Mouse (Mus musculus) hindbrain, embryonic 11.5 days (tissue): ENCODE data around the gene Ptprd. TPM values are rescaled to one million over a fixed set of nuclear protein-coding genes. Genes with fewer than 3 reads are reported as not detected.
A peak's percentile ranks its signal among the peaks of the same experiment; 100 is the strongest.

Source experiments
- ATAC-seq: fragments of 200-750 bp; cut with Nextera tagmentation; 2 replicates; pipeline ENCODE4 v1.8.0; 2017; ENCODE audit warnings: mild to moderate bottlenecking, moderate TSS enrichment, moderate library complexity; ENCODE audit not compliant: low FRiP score
- DNase-seq: peaks from one replicate; pipeline ENCODE4 v3.0.0-alpha.2; 2015; ENCODE audit warnings: low spot score
- H3K27ac ChIP-seq: fragments of 300-500 bp; sonication (generic); 2 replicates; pipeline ENCODE4 v1.5.1; 2014; ENCODE audit warnings: mild to moderate bottlenecking, low read depth, low read length
- H3K27me3 ChIP-seq: fragments of 300-500 bp; sonication (generic); 2 replicates; pipeline ENCODE4 v1.6.1; 2014; ENCODE audit warnings: mild to moderate bottlenecking, low read length, moderate library complexity, mixed read lengths; ENCODE audit not compliant: control insufficient read depth, insufficient read depth
- H3K36me3 ChIP-seq: fragments of 300-500 bp; sonication (generic); 2 replicates; pipeline ENCODE4 v1.6.1; 2014; ENCODE audit warnings: mild to moderate bottlenecking, low read length, moderate library complexity, mixed read lengths; ENCODE audit not compliant: control insufficient read depth, insufficient read depth
- H3K4me1 ChIP-seq: fragments of 300-500 bp; sonication (generic); replicated peaks from 2 replicates; pipeline ENCODE4 v1.6.1; 2014; ENCODE audit warnings: low read length, mixed read lengths; ENCODE audit not compliant: control insufficient read depth, insufficient read depth
- H3K4me2 ChIP-seq: fragments of 300-500 bp; sonication (generic); replicated peaks from 2 replicates; pipeline ENCODE4 v1.6.1; 2014; ENCODE audit warnings: mild to moderate bottlenecking, low read depth, low read length
- H3K4me3 ChIP-seq: fragments of 300-500 bp; sonication (generic); 2 replicates; pipeline ENCODE4 v1.5.1; 2014; ENCODE audit warnings: low read depth, low read length
- H3K9ac ChIP-seq: fragments of 300-500 bp; sonication (generic); 2 replicates; pipeline ENCODE4 v1.6.1; 2014; ENCODE audit warnings: low read depth, low read length
- H3K9me3 ChIP-seq: fragments of 300-500 bp; sonication (generic); 2 replicates; pipeline ENCODE4 v1.6.1; 2016; ENCODE audit warnings: low read length; ENCODE audit not compliant: control insufficient read depth
- WGBS: fragments of 180-500 bp; shearing (Covaris S2); extraction: QIAGEN DNeasy Blood & Tissue Kit; methylation state at CpG from one replicate; pipeline ENCODE4 v1.1.7; 2014; 5-methylcytosine and 5-hydroxymethylcytosine counted together
- polyA plus RNA-seq: library from polyadenylated mRNA; unstranded; fragments of >200 nt; fragmentation: Nextera tagmentation; extraction: Ambion mirVana; gene quantifications from 2 replicates; pipeline ENCODE4 v1.2.1, GENCODE M21; 2014

Ptprd gene
- polyA plus RNA-seq, 1 experiment from 2014 or later: 31.7 TPM

DNA sequence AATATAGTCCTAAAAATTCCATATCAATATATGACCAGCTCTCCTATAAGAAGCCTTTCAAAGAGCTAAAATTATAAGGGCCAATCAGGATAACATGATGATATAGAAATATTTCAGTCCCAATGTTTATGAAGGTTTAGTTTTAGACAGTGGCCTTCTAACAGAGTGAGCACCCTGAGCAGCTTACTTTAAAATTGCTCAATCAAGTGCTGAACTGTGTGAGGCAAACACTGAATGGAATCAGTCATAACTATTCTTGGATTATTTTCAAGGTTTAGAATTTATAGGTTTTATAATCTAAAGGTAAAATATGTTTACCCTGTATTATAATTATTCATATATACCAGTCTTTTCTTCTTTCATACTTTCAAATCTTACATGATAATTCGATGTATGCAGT, 134.7 kb downstream of the Ptprd start:
- no peaks in the 10 kb centered on the region for H3K27me3 ChIP-seq

DNA sequence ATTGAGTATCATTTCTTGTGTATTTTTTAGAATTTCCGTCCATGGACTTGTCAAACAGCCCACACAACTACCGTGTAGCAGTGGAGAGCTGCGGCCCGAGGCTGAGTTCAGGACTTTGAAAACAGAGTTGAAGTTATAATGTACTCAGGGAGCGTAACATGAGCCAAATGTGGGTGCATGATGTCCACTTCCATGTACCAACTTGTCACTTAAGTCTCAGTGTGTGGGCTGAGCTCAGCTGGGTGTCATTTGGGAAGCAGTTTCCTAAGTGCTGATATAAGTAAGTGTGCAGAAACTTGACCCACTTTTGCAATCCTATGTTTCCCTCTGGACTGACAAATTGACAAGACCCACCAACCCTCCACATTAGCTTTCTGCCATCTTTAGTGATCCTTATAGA, 173.4 kb downstream of the Ptprd start:
- Histone ChIP-seq H3K9me3 (no peaks in the 10 kb centered on the region), H3K4me1 (no peaks in the 10 kb centered on the region), H3K9ac (no peak overlapping the region), H3K4me2 (no peak overlapping the region), H3K4me3 (no peak overlapping the region), H3K27me3 (no peaks in the 10 kb centered on the region), H3K27ac (no peak overlapping the region), H3K36me3 (no peaks in the 10 kb centered on the region)
- WGBS: 78% methylated on average over 5 of the region's 5 CpGs
- DNase-seq (peak; percentile 5), ATAC-seq (no peak)

More for the DNA sequence above, 134.7 kb downstream of the Ptprd start:
- H3K27ac ChIP-seq: no peak overlapping the region
- DNase-seq: no peak
- no peak for ATAC-seq
- no peaks in the 10 kb centered on the region for H3K9me3 ChIP-seq
- H3K4me3 ChIP-seq: no peak overlapping the region
- H3K9ac ChIP-seq: no peak overlapping the region
- H3K36me3 ChIP-seq: no peaks in the 10 kb centered on the region
- H3K4me1 ChIP-seq: no peaks in the 10 kb centered on the region
- WGBS: 85% methylated on average over 1 of the region's 1 CpGs
- no peak overlapping the region for H3K4me2 ChIP-seq

DNA sequence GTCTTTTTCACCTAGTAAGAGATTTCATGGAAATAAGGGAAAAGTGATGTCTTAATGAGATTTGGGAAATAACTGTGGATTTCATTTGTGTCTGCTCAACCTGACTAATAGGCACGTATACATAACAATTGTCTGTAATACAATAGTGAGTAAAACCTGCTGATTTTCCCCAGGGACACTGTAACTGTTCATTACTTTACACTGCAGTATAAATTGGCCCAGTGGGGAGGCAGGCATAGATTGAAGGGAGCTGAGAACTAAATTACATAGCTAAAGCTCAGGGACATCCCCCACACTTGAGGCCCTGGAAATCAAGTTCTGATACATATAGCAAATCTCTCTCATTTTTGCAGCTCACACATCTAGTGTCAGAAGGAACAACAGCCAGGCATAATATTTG, 209.7 kb downstream of the Ptprd start:
- Histone ChIP-seq H3K9me3 (no peaks in the 10 kb centered on the region), H3K4me3 (no peak overlapping the region), H3K27me3 (no peaks in the 10 kb centered on the region), H3K9ac (no peak overlapping the region), H3K36me3 (no peaks in the 10 kb centered on the region), H3K4me2 (no peak overlapping the region), H3K4me1 (no peaks in the 10 kb centered on the region), H3K27ac (no peak overlapping the region)
- DNase-seq: peak; percentile 2
- ATAC-seq: no peak
- WGBS: 61% methylated on average over 1 of the region's 1 CpGs

DNA sequence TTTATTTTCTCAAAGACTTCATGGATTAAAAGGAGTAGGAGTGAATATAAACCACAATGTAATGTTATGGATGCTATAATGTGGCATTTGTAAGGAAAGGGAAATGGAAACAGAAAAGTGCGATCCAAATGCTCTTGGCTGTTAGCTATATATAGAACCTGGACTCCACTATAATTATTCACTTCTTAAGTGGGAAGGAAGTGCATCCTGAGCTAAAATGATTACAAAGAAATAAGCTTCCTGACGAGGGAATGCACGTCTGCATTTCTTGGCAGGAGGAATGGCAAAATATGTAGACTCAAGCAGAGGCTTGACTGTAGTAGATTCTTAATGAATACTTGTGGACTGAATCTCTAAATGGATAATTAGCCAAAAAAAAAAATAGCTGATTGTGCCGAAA, 219.1 kb downstream of the Ptprd start:
- Histone ChIP-seq H3K36me3 (no peaks in the 10 kb centered on the region), H3K4me2 (no peak overlapping the region), H3K9ac (no peak overlapping the region), H3K27me3 (no peaks in the 10 kb centered on the region), H3K27ac (no peak overlapping the region), H3K4me3 (no peak overlapping the region), H3K9me3 (no peaks in the 10 kb centered on the region), H3K4me1 (no peaks in the 10 kb centered on the region)
- DNase-seq (no peak), ATAC-seq (no peak)
- 86% methylated on average over 4 of the region's 4 CpGs for WGBS

DNA sequence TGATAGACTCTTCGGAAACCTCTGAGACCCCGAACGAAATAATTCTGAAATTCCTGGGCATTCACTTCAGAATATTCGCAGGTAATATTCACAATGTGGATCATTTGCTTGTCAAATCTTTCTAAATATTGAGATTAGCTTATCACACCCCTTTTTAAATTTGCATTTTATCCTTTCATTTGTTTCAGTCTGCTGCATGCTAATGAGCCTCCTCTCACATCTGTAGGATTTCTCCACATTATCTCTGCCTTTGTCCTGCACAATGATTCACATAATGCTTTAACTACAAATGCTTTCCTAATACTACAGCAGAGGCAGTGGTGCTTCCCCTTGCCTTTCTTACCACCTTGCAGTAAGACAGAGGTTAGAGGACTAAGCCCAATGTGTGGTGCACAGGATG, 229.7 kb downstream of the Ptprd start:
- DNase-seq: no peak
- Histone ChIP-seq H3K9me3 (no peaks in the 10 kb centered on the region), H3K27ac (no peak overlapping the region), H3K4me1 (no peaks in the 10 kb centered on the region), H3K36me3 (no peaks in the 10 kb centered on the region), H3K4me3 (no peak overlapping the region), H3K4me2 (no peak overlapping the region), H3K9ac (no peak overlapping the region), H3K27me3 (no peaks in the 10 kb centered on the region)
- 91% methylated on average over 4 of the region's 4 CpGs for WGBS
- ATAC-seq: no peak

DNA sequence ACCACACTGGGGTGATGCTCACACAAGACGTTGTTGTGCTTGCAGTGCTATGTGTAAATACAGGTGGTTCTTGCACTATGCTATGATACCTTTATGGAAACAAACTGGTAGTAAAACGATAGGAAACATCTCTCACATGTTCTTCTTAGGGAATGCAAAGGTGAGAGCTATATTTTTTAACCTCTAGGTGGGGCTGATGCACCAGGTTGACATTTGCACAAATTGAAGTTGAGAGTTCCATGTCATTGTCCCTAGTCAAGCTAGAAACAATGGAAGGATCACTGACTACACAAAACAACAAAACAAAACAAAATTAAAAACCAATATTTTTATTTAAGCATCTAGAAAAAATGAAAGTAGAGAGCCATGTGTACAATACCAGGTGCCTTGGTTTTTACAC, 250.1 kb downstream of the Ptprd start:
- peak; percentile 59; the same call in 1 of the 2 replicates for ATAC-seq
- Histone ChIP-seq H3K36me3 (no peaks in the 10 kb centered on the region), H3K27ac (no peak overlapping the region), H3K4me1 (no peaks in the 10 kb centered on the region), H3K9me3 (no peaks in the 10 kb centered on the region), H3K4me2 (no peak overlapping the region), H3K27me3 (no peaks in the 10 kb centered on the region), H3K4me3 (no peak overlapping the region), H3K9ac (no peak overlapping the region)
- peak; percentile 47 for DNase-seq
- WGBS: 24% methylated on average over 2 of the region's 2 CpGs

DNA sequence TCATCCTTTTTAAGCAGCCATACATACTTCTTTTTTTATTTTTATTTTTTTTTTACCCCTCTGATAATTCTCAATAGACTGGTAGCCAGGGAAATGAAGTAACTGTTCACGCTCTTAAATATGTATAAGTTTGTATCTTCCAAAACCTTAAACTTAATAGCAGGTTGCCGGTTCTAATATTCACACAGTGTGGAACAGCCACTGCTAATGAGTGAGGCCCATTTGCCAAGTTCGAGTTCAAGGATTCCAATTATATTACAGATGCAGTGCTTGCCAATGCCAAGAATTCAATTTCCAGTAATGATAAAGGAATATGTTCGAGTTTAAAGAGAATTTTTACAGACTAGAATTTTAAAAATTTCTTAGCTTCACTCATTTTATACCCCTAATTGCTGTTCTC, 322.3 kb downstream of the Ptprd start:
- Histone ChIP-seq H3K27ac (no peak overlapping the region), H3K4me2 (no peak overlapping the region), H3K4me3 (no peak overlapping the region), H3K4me1 (no peaks in the 10 kb centered on the region), H3K36me3 (no peaks in the 10 kb centered on the region), H3K27me3 (no peaks in the 10 kb centered on the region), H3K9me3 (no peaks in the 10 kb centered on the region), H3K9ac (no peak overlapping the region)
- DNase-seq: no peak
- 83% methylated on average over 4 of the region's 4 CpGs for WGBS
- ATAC-seq: no peak

DNA sequence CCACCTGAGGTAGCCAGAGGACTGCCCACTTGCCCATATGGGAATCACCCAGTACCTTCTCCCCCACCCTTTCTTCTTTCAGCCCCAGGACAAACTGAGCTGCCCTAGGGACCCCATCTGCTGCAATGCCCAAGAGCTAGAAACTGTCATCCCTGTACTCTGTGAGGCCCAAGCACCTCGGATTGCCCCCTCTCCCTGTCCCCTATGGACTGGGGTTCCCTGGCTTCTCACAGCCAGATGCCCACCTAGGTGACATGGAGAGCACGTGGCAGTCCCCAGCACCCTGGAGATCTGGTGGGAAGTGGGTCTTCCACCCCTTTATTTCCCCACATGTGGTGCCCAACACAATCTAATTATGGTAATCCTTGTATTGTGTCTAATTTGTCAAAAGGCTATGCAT, 331.5 kb downstream of the Ptprd start:
- 62% methylated on average over 2 of the region's 2 CpGs for WGBS
- H3K27me3 ChIP-seq: no peaks in the 10 kb centered on the region
- H3K4me1 ChIP-seq: no peaks in the 10 kb centered on the region
- no peak overlapping the region for H3K27ac ChIP-seq
- DNase-seq: no peak
- H3K9ac ChIP-seq: no peak overlapping the region
- no peak overlapping the region for H3K4me2 ChIP-seq
- no peak overlapping the region for H3K4me3 ChIP-seq
- H3K9me3 ChIP-seq: no peaks in the 10 kb centered on the region
- H3K36me3 ChIP-seq: no peaks in the 10 kb centered on the region
- no peak for ATAC-seq

DNA sequence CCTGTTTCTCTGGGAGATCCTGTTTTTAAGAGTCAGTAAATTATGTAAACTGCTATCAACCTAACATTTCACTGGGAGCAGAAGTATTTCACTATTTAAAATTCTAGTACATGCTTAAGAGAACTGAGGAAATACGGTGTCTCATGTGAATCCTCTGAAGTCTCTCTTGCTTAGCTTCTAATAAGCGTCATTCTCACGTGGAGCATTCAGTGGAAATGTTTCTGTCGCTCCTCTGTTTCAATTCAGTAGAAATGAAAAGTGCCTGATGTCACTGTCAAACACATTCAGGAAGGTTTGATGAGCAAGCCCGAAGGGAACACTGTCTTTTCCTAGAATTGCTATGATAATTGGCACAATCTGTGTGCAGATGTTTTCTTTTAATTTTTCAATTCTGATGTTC, 350.5 kb downstream of the Ptprd start:
- Histone ChIP-seq H3K4me2 (no peak overlapping the region), H3K4me1 (no peaks in the 10 kb centered on the region), H3K9ac (no peak overlapping the region), H3K27me3 (no peaks in the 10 kb centered on the region), H3K36me3 (no peaks in the 10 kb centered on the region), H3K4me3 (no peak overlapping the region), H3K27ac (no peak overlapping the region), H3K9me3 (no peaks in the 10 kb centered on the region)
- WGBS: 85% methylated on average over 5 of the region's 5 CpGs
- DNase-seq (no peak), ATAC-seq (no peak)
